Mouse (Mus musculus): ENCODE data around the gene Selenon.

Gene Selenon

DNA sequence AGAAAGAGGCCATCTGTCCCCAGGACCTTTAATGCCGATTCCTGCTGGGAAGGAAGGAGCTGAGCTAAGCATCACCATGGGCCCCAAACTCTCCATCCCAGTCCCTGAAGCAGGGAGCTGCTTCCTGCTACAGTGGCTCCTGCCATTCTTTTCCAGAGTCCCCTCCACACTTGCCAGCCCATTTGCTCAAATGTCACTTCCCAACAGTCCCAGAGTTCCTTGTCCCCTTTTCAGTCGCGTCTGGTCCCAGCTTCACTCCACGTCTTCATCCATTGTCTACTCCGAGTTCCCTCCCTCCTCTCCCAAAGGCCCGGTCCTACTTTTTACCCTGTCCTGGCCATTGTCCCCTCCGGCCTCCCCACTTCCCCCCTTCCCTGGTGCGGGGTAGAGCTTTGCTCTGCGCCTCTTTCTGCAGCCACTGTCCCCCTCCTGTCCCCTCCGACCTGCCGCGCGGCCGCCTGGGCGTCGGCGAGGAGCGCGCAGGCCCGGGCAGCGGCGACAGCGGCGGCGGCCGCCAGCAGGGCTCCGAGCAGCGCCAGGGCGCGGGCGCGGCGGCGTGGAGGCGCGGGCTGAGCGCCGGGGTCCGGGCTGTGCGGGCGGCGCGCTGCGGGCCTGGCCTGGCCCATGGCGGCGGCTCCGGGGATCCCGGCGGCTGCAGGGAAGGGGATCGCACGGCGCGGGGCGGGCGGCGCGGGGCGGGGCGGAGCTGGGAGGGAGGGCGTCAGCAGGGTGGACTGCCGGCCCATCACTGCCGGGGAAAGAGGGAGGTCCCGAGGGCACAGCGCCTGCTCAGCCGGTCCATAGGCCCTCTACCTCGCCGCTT, at the start of gene Selenon:
Gene Selenon, minus strand, starts transcription at position 673 of the 823 bp plus-strand sequence.
- DNase-seq (ENCODE audit: low read depth, low spot score), result no peak

DNA sequence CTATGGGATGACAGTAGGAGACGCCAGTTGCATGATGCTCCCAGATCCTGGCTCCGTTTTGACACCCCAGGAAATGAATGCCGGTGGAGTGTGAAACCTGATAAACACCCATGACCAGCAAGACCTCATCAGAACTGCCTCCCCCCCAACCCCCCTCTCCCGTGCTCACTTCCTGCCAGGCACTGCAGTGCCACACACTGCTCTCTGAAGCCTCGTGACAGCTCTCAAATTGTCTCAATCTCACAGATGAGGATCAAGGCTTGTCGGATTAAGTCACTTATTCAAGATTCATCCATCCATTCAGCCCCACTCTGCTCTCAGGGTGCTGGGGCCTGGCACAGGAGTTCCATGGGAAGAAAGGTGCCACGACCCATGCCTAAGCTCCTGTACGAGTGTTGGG, 49.4 kb upstream of the Selenon start:
- DNase-seq (ENCODE audit: low read depth, low spot score), result no peak

DNA sequence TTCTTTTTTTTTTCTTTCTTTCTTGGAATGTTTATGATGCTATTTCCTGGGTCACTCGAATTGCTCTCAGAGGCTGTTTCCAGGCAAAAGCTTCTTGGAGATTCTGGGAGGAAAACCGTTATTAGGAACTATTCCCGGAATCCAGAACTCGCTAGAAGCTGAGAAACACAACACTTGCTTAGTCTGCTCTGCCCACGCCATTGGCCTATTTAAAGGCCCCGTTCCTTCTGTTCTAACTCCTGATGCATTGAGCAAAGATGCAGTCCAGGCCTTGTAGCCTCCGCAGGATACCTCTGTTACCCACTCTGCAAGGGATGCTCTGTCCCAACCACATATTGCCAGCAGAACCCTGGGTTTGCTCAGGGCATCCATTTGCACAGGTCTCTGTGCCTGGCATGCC, 48.8 kb upstream of the Selenon start:
- no peak for DNase-seq (ENCODE audit: low read depth, low spot score)

DNA sequence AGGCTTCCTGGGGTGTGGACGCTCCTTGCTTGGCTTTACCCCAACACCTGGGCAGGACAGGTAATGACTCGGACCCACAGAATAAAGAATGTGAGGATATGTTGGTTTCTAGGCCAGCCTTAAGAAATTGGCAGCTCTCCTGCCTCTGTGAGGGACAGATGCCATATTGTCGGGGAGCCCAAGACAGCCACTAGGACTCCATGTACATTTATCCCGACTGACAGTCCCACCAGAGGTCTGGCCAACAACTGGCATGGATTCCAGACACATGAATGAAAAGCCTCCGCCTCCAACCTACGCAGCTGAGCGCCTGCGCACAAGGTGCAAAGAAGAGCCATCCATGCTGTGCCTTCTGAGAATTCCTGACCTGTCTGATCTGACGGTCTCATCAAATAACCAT, 48.1 kb upstream of the Selenon start:
- DNase-seq (ENCODE audit: low read depth, low spot score), result no peak

DNA sequence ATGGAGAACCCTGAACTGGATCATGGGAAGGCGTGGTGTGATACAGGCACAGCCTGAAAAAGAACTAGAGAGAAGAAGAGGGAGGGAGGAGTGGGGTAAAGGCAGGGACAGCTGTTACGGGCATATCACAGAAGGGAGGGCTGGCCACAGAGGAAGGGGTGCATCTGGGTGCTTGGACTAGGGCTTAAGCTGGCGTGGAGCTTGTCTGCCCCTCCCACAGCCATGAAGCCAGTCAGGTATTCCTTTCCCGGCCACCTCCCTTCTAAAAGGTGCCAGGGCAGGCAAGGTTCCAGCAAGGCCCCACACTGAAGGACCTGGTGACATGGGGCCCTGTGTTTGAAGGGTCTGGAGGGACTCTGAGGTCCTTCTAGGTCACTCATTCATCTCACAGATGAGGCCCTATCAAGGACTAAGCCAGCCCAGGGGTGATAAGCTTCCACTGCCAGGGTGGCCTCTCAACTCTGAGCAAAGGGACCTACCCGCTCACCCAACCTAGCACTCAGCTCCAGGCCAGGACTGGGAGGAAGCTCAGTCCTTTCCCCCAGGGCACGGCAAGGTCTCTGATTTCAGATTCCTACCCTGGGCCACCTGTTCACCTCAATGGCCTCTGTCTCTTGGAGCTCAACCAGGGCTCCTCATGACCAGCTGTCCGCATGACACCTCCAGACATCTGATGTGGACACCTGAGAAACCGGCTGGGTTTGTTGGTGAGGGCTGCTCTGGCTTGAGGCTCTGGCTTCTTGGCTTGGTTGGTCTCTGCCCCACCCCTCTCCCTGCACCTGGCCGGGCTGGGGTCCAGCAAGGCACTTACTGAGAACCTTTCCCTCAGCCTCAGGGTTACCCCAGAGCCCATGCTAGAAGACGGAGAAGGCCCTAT, 45.1 kb upstream of the Selenon start:
- no peak for DNase-seq (ENCODE audit: low read depth, low spot score)

DNA sequence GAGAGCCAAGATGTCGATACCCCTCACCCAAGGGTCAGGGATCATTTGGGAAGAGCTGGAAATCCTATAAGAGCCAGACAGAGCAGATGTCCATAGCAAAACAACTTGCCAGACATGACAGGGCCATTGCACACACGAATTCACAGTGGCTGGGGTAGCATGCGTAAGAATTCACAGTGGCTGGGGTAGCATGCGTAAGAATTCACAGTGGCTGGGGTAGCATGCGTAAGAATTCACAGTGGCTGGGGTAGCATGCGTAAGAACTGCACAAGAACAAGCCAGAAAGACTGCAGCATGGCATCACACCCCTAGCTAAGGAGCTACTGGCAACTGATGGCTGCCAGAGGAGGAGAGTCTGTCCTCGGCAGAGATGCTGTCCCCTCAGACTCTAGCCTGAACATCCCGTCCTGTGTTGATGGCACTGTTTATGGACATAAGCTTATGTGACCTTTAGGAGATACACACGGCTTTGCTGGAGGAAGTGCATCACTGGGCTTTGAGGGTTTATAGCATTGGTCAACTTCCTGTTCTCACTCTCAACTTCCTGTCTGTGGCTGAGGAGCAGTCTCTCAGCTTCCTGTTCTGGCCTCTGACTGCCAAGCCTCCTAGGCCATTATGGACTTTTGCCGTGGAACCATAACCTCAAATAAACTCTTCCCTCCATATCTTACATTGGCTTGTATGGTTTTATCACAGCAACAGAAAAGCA, 42.9 kb upstream of the Selenon start:
- DNase-seq (ENCODE audit: low read depth, low spot score), result no peak

DNA sequence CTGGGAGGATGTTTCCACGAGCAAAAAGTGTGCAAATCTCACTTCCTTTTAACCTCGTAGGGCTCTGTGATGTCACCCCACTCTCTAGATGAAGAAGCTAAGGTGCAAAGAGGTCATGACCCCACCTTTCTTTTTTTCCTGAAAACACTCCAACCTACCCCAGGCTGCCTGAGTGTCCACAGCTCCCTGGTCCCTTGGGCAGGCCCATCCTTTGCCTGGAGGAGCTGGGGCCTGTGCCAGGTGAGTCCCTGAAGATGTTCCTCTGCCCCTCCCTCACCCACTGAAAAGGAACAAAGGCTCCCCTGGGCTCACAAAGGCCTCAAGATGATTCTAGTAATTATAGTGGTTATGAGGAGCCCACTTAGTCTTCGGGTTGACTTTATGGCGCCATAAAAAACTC, 40.5 kb upstream of the Selenon start:
- no peak for DNase-seq (ENCODE audit: low read depth, low spot score)

DNA sequence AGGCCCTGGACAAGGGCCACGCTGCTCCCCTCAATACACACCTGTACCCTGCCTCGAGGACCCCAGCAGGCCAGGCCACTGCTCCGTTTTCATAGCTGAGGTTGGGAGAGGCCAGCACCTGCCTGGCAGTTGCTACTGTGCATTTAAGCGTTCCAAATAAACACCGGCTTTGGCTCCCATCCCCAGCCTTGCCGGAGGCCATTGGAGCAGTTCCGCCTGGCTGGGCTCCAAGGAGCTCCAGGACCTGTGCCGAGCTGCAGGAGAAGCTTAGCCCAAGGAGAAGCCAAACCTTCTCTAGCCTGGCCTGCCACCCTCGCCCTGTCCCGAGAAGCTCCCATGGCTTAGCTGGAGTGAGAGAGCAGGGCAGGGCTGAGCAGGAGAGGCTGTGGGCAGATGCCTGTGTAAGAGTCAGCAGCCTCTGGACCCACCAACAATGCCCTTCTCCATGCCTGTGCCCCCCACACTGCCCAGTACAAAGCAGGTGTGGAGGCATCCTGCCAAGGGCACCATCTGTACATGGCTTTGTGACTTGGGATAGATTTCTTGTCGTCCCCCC, 39.6 kb upstream of the Selenon start:
- no peak for DNase-seq (ENCODE audit: low read depth, low spot score)

DNA sequence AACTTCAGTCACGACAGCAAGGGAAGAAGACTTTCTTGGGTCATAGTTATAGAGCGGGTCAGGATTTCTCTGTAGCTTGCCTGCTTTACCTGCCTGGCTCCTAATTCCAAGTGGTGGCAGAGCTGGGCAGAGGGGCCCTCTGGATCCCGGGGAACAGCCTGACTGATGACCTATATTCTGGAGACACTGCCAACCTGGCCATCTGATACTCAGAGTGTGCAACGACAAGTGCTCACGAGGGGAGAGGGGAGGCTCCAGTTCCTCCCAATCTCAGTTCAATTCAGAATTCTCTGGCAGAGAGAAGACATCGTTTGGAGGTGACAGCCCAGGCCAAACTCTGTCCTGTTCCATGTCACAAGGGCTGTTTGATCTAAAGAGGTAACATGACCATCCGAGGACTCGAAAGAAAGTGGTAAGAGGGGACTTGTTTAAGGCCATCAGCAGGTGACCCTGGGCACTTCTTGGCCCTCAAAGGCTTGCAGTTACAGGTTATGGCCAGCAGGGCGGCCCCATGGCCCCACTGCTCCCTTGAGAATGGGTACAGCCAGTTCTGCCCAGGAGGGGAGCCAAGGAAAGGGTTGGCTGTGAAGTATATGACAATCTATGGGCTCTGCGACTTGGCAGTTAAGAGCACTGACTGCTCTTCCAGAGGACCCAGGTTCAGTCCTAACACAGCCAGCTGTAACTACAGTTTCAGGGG, 38.4 kb upstream of the Selenon start:
- DNase-seq (ENCODE audit: low read depth, low spot score), result no peak

DNA sequence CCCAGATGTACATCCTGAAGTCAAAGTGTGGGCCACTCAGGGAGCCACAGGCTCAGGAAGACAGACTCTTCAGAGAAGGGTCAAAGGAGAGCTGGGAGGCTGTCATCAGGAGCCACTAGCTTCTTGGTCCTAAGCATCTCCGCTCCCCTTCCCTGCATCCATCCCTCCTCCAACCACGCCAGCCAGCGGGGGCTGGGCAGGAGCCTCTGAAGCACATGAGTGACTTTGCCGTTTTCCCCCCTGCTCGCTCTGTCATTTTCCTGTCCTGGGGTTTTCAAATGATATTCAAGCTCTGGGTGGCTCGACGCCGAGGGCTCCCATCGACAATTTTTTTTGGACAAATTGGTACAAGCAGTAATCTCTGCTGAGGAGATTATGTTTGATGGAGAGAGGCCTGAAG, 37.8 kb upstream of the Selenon start:
- no peak for DNase-seq (ENCODE audit: low read depth, low spot score)

DNA sequence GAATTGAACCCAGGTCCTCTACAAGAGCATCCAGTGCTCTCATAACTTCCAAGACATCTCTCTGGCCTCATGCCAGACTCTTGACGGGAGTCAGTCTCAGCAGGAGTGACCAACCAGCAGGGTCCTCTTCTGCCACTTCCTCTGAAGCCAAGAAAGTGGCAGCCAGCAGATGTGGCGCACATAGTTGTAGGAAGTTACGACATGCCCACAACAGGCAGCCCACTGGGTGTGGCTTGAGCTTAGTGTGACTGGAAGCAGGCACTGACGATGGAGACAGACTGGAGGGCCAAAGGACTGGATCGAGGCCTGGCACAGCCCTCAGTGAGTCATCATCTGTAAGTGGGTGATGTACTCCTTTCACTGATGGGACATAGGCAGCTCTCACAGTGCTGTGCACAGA, 37.0 kb upstream of the Selenon start:
- DNase-seq (ENCODE audit: low read depth, low spot score), result no peak

DNA sequence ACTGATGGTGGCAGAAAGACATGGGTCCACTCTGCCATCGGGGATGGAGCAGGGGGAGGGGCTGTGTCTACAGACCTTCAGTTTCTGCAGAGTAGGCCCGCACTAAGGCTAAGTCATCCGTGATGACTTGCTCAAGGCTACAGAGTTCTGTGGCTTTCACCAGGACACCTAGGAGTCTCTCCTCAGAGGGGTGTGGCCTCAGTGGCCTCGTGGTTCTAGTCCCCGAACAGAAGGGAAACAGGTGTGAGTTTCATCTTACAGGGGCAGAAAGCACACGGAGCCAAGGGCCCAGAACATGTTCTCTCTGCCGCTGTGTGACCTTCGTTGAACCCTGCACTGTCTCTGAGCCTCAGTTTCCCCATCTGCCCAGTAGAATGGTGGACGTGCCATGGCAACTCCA, 36.3 kb upstream of the Selenon start:
- no peak for DNase-seq (ENCODE audit: low read depth, low spot score)

DNA sequence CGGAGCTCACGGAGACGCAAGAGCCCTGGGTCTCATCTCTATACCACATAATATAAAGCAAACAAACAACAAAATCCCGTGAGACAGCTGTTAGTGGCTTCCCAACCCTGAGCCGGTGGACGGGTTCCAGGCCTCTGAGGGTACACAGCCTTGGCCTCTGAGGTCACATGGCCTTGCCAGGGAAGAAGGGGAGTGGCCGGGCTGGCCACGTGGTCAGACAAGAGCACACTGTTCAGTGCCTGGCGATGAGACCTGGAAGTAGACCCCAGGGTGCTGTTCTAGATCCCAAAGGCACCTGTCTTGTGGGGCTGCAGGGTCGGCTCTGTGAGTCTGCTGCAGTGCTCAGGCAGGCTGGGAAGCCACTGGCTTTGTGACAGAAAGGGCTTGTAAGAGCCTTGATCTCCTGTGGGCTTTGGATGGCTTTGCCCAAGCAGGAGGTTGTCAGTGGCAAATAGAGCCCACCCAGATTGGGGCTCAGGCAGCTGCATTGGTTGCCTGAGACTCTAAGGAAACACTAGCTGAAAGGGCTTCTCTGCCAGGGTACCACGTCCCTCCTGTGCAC, 35.8 kb upstream of the Selenon start:
- DNase-seq (ENCODE audit: low read depth, low spot score), result no peak

DNA sequence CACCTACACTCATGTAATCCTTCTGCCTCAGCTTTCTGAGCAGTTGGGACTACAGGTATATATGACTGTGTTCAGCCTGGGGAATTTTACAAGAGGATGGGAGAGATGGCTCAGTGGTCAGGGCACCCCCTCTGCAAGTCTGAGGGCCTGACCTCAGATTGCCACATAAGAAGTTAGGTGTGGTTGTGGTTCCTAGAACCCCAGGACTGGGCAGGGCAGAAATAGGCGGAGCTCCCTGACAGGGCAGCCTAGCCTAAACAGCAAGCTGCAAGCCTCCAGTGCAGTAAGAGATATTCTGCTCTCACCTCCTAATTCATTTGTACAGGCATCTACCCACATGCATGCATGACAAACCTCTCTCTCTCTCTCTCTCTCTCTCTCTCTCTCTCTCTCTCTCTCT, 34.7 kb upstream of the Selenon start:
- DNase-seq (ENCODE audit: low read depth, low spot score), result no peak

DNA sequence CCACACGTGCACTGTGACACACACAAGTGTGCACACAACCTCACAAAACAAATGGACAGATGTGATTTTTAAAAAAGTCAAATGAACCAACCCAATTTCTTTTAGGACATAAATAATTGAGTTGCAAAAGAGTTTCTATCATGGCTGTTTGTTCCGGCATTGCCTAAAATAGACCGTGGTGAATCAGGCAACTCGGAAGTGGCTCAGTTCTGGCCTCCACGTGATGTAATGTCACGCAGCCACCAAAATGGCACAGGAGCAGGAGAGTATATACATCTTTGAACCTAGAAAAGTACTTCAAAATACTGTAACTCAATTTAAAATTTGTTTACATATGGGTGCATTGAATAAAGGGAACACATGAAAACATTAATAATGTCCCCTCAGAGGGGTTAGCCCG, 34.2 kb upstream of the Selenon start:
- DNase-seq (ENCODE audit: low read depth, low spot score), result no peak

DNA sequence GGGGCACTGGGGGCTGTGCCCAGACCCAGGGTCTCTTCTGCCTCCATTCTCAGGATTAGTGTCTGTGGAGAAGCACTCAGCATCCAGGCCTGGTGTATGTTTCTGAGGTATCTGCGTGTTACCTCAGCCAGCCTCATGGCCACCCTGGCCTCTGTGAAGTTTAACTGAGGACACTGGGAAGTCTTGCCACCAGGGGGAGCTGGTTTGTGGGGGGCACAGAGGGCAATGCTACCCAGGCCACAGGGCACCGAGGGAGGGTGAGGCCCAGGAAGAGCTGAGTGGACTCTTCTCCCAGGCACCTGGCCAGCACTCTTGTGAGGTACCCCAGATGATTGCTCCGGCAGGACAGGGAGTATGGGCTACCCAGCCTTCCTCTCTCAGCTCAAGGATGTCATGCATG, 31.5 kb upstream of the Selenon start:
- no peak for DNase-seq (ENCODE audit: low read depth, low spot score)

DNA sequence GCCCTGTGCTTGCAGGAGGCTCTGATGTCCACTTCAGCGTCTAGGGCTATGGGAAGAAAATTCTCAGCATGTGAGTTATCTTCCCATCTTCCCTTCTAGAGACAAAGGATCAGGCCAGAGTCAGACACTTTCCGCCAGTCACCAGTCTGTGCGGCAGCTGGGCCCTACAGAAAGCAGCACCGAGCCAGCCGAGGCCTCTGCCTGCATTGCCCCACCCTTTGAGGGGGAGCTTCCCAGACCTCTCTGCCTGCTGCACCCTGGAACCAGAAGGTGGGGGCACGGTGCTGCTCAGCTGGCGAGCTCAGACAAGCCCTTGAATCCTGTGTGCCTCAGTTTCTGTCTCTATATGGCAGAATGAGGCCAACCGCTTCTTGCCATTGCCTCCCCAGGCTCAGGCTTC, 29.4 kb upstream of the Selenon start:
- no peak for DNase-seq (ENCODE audit: low read depth, low spot score)

DNA sequence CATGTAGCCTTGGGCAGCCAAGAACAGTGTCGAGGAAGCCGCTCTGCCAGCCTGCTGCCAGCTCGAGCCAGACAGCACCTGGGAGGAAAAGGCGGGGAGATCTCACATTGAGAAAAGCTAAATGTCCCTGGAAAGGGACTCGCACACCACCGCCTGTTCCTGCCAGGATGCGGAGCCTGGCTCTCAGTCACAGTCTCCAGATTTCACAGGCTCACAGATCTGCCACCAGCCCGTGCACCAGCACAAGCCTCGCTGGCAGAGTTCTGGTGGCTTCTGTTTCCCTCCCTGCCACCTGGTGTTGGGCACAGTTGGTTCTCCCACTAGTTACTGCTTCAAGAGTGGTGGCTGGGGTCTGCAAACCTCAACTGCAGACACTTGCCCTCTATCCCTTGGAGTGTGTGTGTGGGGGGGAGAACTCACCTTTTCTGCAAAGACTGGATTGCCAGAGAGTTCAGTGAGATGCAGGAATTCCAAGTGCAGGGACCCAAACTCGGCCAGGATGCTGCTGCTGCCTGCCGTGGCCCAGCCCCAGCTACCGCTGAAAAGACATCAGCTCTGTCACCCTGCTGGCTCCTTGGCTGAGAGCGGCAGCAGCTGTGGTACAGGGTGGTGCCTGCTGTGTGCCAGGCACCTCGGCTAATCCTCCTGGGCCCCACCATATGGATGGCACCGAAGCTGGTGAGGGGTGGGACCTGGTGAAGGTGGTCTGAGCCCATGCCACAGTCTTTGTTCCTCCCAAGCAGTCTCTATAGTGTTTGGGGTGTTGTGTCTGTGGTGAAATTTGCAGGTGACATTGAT, 28.6 kb upstream of the Selenon start:
- DNase-seq (ENCODE audit: low read depth, low spot score), result no peak

DNA sequence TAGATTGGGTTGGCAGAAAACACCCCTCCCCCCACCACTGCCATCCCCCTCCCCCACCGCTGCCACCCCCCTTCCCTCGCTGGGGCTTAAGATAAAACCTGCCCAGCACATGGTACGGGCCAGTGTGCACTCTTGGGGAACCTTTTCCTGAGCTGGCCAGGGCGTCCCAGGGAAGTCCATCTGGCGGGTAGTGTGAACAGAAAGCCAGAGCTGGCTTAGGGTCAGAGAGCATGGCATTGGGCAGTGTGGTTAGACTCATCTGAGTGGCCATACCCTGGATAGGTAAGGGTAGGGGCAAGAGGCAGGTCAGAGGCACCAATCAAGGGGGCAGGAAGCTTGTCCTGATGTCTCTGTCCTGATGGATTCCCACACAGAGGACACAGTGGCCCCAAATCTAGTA, 27.7 kb upstream of the Selenon start:
- no peak for DNase-seq (ENCODE audit: low read depth, low spot score)

DNA sequence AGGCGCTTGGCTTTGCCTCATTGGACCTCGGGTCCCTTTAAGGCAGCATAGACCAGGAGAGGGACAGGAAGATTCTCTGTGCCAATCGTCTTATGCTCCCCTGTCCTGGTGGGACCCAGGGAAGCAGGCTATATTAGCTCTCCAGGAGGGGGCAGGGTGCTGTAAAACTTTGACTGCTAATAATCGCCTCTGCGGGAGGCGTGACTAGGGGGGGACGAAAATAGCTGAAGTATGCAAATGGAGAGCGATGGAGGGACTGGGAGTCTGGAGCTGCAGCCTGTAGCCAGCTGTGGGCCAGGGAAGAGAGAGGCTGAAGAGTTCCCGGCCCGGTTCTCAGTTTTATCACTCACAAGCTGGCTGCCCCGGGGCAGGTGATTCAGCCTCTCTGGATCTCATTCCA, 27.2 kb upstream of the Selenon start:
- DNase-seq (ENCODE audit: low read depth, low spot score), result no peak

All from mesoderm, embryonic 11.5 days (tissue).